Mouse (Mus musculus): ENCODE measurements around the gene Zfp12. TPM values are rescaled to one million over a fixed set of nuclear protein-coding genes. Genes with fewer than 3 reads are reported as not detected.

The Zfp12 gene
- polyA plus RNA-seq, 1 experiment from 2014 or later: 2.1 TPM

DNA sequence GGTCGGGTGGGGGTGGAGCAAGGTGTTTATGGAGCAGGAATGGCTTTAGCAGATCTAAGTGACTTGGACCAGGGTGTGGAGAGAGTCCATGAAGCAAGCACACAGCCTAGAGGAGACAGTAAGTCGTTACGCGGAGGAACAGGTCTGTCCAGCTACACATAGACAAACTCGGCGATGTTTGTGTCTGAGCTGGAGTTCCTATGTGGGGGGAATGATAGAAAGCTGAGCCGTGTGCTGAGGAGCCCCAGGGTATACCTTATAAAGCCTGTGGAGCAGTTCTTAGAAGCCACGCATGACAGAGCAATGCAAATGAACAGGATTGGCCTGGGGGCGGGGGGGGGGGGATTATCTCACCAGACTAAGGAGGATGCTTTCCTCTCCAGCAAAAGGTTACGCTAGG is 44.3 kb downstream of the Zfp12 start:
- no peaks in the 10 kb centered on the region for H3K9me3 ChIP-seq (ENCODE audit: control insufficient read depth)
- no peak overlapping the region for H3K27ac ChIP-seq (ENCODE audit: low read depth, low read length)
- 35% methylated on average over 10 of the region's 10 CpGs for WGBS
- no peak overlapping the region for H3K9ac ChIP-seq (ENCODE audit: low read depth, low read length)
- H3K36me3 ChIP-seq (ENCODE audit: control insufficient read depth, insufficient read depth): no peaks in the 10 kb centered on the region
- peaks cover 17% of the 10 kb centered on the region; the same call in 1 of the 2 replicates for H3K27me3 ChIP-seq (replicated peaks; ENCODE audit: control insufficient read depth, insufficient read depth, low read length)
- no peak for TF ChIP-seq CTCF (IDR thresholded peaks at IDR 0.05; ENCODE audit: low read depth)
- ATAC-seq: no peak
- H3K4me2 ChIP-seq (replicated peaks; ENCODE audit: low read depth): no peak overlapping the region
- H3K4me3 ChIP-seq (ENCODE audit: low read depth, low read length): no peak overlapping the region
- no peaks in the 10 kb centered on the region for H3K4me1 ChIP-seq (replicated peaks; ENCODE audit: control insufficient read depth, insufficient read depth, low read length)

- no peak overlapping the region for H3K4me2 ChIP-seq (replicated peaks; ENCODE audit: low read depth)
- peak; percentile 59 for TF ChIP-seq CTCF (IDR thresholded peaks at IDR 0.05; ENCODE audit: low read depth)
- WGBS: 49% methylated on average over 6 of the region's 6 CpGs
Observed at GRCm38 (mm10) chr5:143284762-143285161, 49.8 kb downstream of the Zfp12 start.

GRCm38 (mm10) chr5:143287774-143288328 is 52.9 kb downstream of the Zfp12 start:
- no peaks in the 10 kb centered on the region for H3K9me3 ChIP-seq (ENCODE audit: control insufficient read depth)
- no peak for TF ChIP-seq CTCF (IDR thresholded peaks at IDR 0.05; ENCODE audit: low read depth)
- no peaks in the 10 kb centered on the region for H3K36me3 ChIP-seq (ENCODE audit: control insufficient read depth, insufficient read depth)
- no peak overlapping the region for H3K27ac ChIP-seq (ENCODE audit: low read depth, low read length)
- no peak overlapping the region for H3K9ac ChIP-seq (ENCODE audit: low read depth, low read length)
- peak overlapping the region; percentile 56 for H3K4me2 ChIP-seq (replicated peaks; ENCODE audit: low read depth)
- H3K4me1 ChIP-seq (replicated peaks; ENCODE audit: control insufficient read depth, insufficient read depth, low read length): no peaks in the 10 kb centered on the region
- ATAC-seq: no peak
- peaks cover 55% of the 10 kb centered on the region for H3K27me3 ChIP-seq (replicated peaks; ENCODE audit: control insufficient read depth, insufficient read depth, low read length)
- peak overlapping the region; percentile 32 for H3K4me3 ChIP-seq (ENCODE audit: low read depth, low read length)
- WGBS: 3% methylated on average over 47 of the region's 48 CpGs

More at GRCm38 (mm10) chr5:143284762-143285161, 49.8 kb downstream of the Zfp12 start:
- no peak for ATAC-seq
- peaks cover 33% of the 10 kb centered on the region for H3K27me3 ChIP-seq (replicated peaks; ENCODE audit: control insufficient read depth, insufficient read depth, low read length)
- H3K36me3 ChIP-seq (ENCODE audit: control insufficient read depth, insufficient read depth): no peaks in the 10 kb centered on the region
- no peaks in the 10 kb centered on the region for H3K4me1 ChIP-seq (replicated peaks; ENCODE audit: control insufficient read depth, insufficient read depth, low read length)
- H3K4me3 ChIP-seq (ENCODE audit: low read depth, low read length): no peak overlapping the region
- no peaks in the 10 kb centered on the region for H3K9me3 ChIP-seq (ENCODE audit: control insufficient read depth)
- no peak overlapping the region for H3K27ac ChIP-seq (ENCODE audit: low read depth, low read length)
- no peak overlapping the region for H3K9ac ChIP-seq (ENCODE audit: low read depth, low read length)

- 17% methylated on average over 9 of the region's 9 CpGs for WGBS
- H3K4me3 ChIP-seq (ENCODE audit: low read depth, low read length): peak overlapping the region; percentile 32
- no peak overlapping the region for H3K27ac ChIP-seq (ENCODE audit: low read depth, low read length)
- no peak for ATAC-seq
- H3K9ac ChIP-seq (ENCODE audit: low read depth, low read length): no peak overlapping the region
- no peak for TF ChIP-seq CTCF (IDR thresholded peaks at IDR 0.05; ENCODE audit: low read depth)
- H3K36me3 ChIP-seq (ENCODE audit: control insufficient read depth, insufficient read depth): no peaks in the 10 kb centered on the region
- no peaks in the 10 kb centered on the region for H3K9me3 ChIP-seq (ENCODE audit: control insufficient read depth)
- H3K4me2 ChIP-seq (replicated peaks; ENCODE audit: low read depth): peak overlapping the region; percentile 56
- H3K4me1 ChIP-seq (replicated peaks; ENCODE audit: control insufficient read depth, insufficient read depth, low read length): no peaks in the 10 kb centered on the region
- H3K27me3 ChIP-seq (replicated peaks; ENCODE audit: control insufficient read depth, insufficient read depth, low read length): peaks cover 61% of the 10 kb centered on the region
Observed at GRCm38 (mm10) chr5:143288378-143288911, 53.5 kb downstream of the Zfp12 start.

DNA sequence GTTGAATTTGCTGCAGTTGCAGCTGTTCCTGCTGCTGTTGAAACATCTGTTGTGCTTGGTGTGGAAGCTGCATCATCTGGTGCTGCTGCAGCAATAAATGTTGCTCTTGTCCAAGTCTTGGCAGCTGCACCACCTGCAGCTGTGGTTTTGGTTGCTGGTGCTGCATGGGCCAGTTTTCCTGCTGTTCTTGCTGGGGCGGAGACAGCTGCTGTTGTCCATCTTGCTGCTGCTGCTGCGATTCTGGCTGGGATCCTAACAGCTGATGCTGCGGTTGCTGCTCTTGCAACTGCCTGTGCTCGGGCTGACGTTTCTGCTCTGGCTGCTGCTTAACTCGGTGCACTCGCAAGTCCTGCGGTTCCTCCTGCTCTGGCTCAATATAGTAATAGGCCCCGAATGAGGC is 54.3 kb downstream of the Zfp12 start:
- no peak overlapping the region for H3K4me3 ChIP-seq (ENCODE audit: low read depth, low read length)
- no peak overlapping the region for H3K27ac ChIP-seq (ENCODE audit: low read depth, low read length)
- 76% methylated on average over 9 of the region's 9 CpGs for WGBS
- no peak overlapping the region for H3K9ac ChIP-seq (ENCODE audit: low read depth, low read length)
- H3K4me2 ChIP-seq (replicated peaks; ENCODE audit: low read depth): no peak overlapping the region
- ATAC-seq: no peak
- no peak for TF ChIP-seq CTCF (IDR thresholded peaks at IDR 0.05; ENCODE audit: low read depth)
- H3K27me3 ChIP-seq (replicated peaks; ENCODE audit: control insufficient read depth, insufficient read depth, low read length): peaks cover 69% of the 10 kb centered on the region
- H3K4me1 ChIP-seq (replicated peaks; ENCODE audit: control insufficient read depth, insufficient read depth, low read length): no peaks in the 10 kb centered on the region
- H3K36me3 ChIP-seq (ENCODE audit: control insufficient read depth, insufficient read depth): no peaks in the 10 kb centered on the region
- no peaks in the 10 kb centered on the region for H3K9me3 ChIP-seq (ENCODE audit: control insufficient read depth)

DNA sequence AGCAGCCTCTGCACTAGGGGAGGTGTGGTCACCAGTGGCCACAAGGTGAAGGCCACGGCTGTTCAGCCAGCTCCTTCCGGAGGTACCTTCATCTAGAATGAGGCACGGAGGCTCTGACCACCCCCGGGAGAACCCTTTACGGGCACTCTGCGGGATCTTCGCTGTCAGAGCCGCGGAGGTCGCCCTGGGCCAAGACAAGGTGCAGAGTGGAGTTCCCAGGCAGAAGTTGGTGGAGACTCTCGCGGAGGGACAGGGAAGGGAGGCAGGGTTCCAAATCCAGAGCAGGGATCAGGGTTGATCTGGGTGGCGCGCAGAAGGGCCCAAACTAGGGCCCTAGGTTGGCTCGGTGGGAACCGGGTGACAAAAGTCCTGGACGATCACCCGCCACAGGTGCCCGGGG is 57.9 kb downstream of the Zfp12 start:
- Histone ChIP-seq H3K4me2 (replicated peaks; ENCODE audit: low read depth) (peak overlapping the region; percentile 62), H3K4me3 (ENCODE audit: low read depth, low read length) (peak overlapping the region; percentile 34), H3K36me3 (ENCODE audit: control insufficient read depth, insufficient read depth) (no peaks in the 10 kb centered on the region), H3K9me3 (ENCODE audit: control insufficient read depth) (no peaks in the 10 kb centered on the region), H3K9ac (ENCODE audit: low read depth, low read length) (no peak overlapping the region), H3K27me3 (replicated peaks; ENCODE audit: control insufficient read depth, insufficient read depth, low read length) (peaks cover 60% of the 10 kb centered on the region), H3K4me1 (replicated peaks; ENCODE audit: control insufficient read depth, insufficient read depth, low read length) (no peaks in the 10 kb centered on the region), H3K27ac (ENCODE audit: low read depth, low read length) (no peak overlapping the region)
- no peak for ATAC-seq
- under 1% methylated on average over 16 of the region's 19 CpGs for WGBS
- no peak for TF ChIP-seq CTCF (IDR thresholded peaks at IDR 0.05; ENCODE audit: low read depth)
